Mouse (Mus musculus): ENCODE measurements around the gene Wdhd1.
A peak's percentile ranks its signal among the peaks of the same experiment; 100 is the strongest.

Gene Wdhd1

DNA sequence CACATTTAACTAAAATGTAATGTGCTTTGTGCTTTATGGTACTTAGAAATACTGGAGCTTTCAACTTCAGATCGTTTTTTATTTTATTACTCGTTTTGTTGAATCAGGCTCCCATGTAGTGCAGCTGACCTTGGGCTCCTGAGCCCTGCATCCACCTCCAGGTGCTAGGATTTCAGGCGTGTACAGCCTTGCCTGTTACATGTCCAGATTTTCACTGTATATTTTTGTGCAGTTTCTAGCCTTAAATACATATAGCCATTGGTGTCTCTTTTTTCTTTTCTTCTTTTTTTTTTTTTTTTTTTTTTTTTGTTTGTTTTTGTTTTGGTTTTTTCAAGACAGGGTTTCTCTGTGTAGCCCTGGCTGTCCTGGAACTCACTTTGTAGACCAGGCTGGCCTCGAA, 4.9 kb upstream of the Wdhd1 start:
- no peak for DNase-seq (ENCODE audit: low spot score in 2 of 2)

DNA sequence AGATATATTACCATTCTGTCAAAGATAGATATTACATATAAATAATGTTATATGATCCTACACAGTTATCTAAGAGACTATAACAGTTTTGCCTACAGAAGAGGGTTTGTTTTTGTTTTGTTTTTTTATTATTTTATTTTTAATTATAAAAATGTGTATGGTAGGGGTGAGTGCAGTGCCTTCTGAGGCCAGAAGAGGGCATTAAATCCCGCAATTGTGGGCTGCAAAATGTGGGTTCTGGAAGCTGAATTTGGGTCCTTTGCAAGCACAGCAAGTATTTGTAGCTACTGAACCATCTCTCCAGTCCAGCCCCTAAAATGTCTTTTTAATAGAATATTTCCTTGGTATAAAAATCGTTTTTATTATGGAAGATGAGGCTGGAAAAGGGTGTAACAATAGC, 2.4 kb upstream of the Wdhd1 start:
- DNase-seq (ENCODE audit: low spot score in 2 of 2), result no peak

- no peak for DNase-seq (ENCODE audit: low spot score in 2 of 2)
Measured at GRCm38 (mm10) chr14:47276036-47276603, 537 bp downstream of the Wdhd1 start.

- DNase-seq (ENCODE audit: low spot score in 2 of 2), result no peak
Measured at GRCm38 (mm10) chr14:47275417-47275816, 1.2 kb downstream of the Wdhd1 start.

DNA sequence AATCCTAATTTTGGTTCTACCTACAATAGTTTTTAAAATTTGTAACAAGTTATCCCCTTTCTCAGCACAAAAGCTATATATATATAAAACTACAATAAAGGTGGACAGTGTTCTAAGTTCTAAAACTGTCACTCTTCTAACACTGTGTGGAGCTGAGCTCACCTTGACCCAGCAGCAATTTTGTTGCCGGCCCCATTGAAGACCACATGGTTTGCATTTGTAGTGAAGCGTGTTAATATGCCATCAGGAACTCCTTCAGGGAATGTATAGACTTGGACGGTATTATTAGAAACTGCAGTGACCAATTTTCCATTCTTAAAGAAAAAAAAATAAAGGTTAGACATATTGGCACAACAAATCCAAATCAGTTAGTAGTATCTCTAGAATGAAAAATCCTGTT, 2.9 kb downstream of the Wdhd1 start:
- DNase-seq (ENCODE audit: low spot score in 2 of 2), result no peak

GRCm38 (mm10) chr14:47269706-47270105, 7.0 kb downstream of the Wdhd1 start:
- no peak for DNase-seq (ENCODE audit: low spot score in 2 of 2)

DNA sequence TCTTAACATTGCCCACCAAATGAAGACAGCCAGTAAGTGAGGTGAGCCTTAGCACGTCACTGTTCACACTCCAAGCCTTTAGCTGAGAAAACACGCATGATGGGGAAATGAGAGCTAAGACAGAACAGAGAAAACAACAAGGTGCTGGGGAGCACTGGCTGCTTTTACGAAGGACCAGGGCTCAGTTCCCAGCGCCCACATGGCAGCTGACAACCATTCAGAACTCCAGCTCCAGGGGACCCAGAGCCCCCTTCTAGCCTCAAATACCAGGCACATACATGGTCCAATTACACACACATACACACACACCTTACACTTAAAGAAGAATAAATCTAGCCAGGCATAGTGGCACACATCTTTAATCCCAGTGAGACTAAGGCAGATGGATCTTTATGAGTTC, 7.6 kb downstream of the Wdhd1 start:
- no peak for DNase-seq (ENCODE audit: low spot score in 2 of 2)

GRCm38 (mm10) chr14:47265829-47266228, 10.8 kb downstream of the Wdhd1 start:
- DNase-seq (ENCODE audit: low spot score in 2 of 2), result peak in 1 of 2 experiments; percentile 27

GRCm38 (mm10) chr14:47264866-47265265, 11.8 kb downstream of the Wdhd1 start:
- DNase-seq (ENCODE audit: low spot score in 2 of 2), result peak in 1 of 2 experiments; percentile 26

DNA sequence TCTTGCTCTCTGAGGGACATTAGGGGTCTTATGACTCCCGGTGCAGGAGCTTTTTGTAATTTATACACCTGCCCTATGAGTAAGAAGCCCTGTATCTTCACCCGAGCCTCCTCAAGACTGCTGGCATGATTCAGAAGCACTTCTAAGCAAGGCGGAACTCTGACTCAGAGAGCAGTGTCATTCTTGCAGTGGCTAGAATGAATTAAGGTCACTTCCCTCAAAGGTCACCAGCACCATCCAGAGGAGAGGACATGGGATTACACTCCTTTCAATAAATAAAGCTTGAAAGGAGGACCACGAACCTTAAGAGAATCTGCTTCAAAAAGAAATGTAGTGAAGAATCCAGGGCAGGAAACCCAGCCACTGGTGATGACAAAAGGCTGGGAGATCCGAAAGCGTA, 26.8 kb downstream of the Wdhd1 start:
- no peak for DNase-seq (ENCODE audit: low spot score in 2 of 2)

- DNase-seq (ENCODE audit: low spot score in 2 of 2), result no peak
Measured at GRCm38 (mm10) chr14:47242753-47243152, 33.9 kb downstream of the Wdhd1 start.

DNA sequence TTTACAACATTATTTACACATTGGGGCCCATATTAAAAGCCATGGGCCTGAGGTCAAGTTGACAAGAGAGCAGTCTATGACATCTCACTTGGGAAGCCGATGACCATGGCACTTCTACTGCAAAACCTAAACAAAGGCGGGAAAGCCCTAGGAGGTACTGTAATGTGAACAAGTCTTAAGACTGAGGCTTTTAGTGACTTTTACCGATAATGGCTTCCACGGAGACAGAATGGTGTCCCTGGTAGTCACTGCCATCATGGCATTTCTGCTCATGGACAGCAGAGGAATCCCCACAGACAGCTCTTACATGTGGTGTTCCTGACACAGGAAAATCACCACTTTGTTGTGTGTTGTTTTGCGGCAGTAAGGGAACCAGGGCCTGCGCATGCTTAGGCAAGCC, 35.6 kb downstream of the Wdhd1 start:
- DNase-seq (ENCODE audit: low spot score in 2 of 2), result no peak

DNA sequence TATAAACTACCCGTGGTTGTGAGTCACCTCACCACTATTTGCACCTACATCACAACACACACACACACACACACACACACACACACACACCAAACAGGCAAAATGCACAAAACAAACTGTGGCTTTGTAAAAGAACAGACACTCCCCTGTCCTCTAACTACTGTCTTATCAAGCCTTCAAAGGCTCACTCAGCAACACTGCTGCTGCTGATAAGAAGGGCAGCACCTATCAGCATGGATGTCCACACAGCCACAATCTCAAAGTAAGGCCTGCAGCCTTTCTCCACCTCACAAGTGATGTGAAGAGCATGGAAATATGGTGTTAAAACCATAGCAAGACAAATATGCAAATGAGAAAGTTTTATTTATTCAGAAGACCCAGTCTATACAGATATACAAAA, 36.1 kb downstream of the Wdhd1 start:
- no peak for DNase-seq (ENCODE audit: low spot score in 2 of 2)

GRCm38 (mm10) chr14:47237286-47237685, 39.4 kb downstream of the Wdhd1 start:
- no peak for DNase-seq (ENCODE audit: low spot score in 2 of 2)

DNA sequence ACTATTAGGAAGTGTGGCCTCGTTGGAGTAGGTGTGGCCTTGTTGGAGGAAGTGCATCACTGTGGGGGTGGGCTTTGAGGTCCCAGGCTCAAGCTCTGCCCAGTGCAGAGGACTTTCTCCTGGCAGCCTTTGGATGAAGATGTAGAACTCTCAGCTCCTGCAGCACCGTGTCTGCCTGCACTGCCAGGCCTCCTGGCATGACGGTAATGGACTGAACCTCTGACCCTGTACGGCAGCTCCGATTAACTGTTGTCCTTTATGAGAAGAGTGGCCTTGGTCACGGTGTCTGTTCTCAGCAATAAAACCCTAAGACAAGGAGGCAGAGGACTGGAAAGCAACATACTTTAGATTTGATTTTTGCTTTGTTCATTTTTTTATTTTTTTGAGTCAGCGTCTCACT, 40.2 kb downstream of the Wdhd1 start:
- DNase-seq (ENCODE audit: low spot score in 2 of 2), result no peak

DNA sequence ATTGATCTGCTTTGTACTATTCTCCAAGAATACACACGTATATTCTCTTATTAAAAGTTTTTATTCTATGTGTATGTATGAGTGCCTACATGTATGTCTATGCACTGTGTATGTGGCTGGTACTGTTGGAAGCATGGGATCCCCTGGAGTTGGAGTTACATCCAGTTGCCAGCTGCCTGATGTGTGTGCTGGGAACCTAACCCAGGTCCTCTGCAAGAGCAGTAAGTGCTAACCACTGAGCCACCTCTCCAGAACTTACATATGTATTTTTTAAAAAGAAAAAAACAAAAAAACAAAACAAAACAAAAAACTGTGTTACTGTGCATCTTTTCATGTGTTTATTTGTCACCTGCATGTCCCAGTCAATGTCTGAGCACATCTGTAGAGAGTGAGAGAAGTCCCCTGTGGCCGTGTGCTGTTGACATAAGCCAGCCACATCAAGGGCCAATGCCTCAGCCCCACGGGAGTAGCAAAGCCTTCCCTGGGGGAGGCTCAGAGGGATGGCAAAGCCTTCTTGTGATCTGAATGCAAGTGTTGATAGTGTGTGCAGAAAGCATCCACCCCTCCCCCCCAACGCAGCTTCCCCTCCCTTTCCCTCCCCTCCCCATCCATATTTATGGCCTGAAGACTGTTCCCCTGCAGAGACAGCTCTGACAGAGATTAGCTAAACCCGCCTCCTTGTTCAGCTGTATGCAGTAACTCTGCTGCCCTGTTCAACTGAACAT, 42.0 kb downstream of the Wdhd1 start:
- no peak for DNase-seq (ENCODE audit: low spot score in 2 of 2)

GRCm38 (mm10) chr14:47234032-47234431, 42.6 kb downstream of the Wdhd1 start:
- no peak for DNase-seq (ENCODE audit: low spot score in 2 of 2)

DNA sequence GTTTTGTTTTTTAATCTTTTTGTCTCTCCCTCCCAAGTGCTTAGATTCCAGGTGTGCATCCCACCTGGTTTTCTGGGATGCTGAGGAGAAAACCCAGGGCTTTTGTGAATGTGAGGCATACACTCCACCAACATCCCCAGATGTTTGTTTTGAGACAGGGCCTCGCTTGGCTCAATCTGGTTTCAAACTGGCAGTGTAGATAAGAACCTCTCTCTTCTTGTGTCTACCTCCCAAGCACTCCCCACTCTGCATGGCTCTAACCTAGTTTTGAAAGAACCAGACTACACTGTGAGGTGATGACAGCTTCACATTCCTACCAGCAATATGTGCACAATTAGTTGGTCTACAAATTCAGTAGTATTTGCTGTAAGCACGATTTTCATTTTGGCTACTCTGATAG, 43.1 kb downstream of the Wdhd1 start:
- no peak for DNase-seq (ENCODE audit: low spot score in 2 of 2)

GRCm38 (mm10) chr14:47229796-47230376, 46.8 kb downstream of the Wdhd1 start:
- DNase-seq (ENCODE audit: low spot score in 2 of 2), result no peak

DNA sequence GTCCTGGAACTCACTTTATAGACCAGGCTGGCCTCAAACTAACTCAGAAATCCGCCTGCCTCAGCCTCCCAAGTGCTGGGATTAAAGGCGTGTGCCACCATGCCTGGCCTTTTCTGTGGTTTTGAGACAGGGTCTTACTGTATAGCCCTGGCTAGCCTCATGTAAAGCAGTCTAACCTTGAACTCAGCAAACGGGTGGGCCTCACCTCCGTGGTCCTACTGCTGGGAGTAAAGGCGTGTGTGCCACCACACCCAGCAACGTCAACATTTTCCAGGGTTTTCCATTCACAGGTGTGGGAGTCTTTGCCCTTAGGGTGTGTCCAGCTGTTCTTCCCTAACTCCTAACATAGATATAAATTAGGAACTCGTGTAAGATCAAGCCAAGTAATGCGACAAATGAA, 50.7 kb downstream of the Wdhd1 start:
- DNase-seq (ENCODE audit: low spot score in 2 of 2), result no peak

DNA sequence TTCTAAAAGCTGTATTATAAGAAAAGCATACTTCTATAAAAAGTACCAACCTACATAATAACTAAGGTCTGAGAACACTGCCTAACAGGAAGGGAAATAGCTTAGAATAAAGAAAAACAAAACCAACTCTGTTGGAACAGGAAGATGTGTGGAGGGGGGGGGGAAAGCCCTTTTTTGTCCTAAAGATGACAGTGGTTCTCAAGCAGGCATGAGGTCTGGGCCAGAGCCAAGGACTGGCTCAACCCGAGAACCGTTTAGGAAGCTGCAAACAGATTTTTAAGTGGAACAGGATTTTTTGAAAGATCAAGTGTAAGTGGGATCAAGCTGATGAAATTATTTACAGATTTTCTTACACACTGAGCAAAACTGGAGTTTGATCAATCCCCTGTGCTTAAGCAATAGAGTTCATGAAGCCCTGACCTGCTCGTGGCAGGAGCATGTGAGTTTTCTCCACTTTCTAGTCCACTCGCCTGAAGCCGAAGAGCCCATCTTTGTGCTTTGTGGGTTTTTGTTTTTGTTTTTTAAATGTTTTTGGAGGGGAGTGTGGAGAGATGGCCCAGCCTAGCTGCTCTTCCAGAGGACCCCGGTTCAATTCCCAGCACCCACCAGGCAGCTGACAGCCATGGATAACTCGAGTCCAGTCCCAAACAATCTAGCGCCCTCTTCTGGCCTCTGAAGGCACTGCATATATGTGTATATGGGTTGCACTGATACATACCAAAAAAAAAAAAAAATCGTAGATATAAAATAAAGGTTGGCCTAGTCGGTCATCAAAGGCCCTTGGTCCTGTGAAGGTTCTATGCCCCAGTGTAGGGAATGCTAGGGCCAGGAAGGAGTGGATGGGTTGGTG, 52.0 kb downstream of the Wdhd1 start:
- DNase-seq (ENCODE audit: low spot score in 2 of 2), result no peak

DNA sequence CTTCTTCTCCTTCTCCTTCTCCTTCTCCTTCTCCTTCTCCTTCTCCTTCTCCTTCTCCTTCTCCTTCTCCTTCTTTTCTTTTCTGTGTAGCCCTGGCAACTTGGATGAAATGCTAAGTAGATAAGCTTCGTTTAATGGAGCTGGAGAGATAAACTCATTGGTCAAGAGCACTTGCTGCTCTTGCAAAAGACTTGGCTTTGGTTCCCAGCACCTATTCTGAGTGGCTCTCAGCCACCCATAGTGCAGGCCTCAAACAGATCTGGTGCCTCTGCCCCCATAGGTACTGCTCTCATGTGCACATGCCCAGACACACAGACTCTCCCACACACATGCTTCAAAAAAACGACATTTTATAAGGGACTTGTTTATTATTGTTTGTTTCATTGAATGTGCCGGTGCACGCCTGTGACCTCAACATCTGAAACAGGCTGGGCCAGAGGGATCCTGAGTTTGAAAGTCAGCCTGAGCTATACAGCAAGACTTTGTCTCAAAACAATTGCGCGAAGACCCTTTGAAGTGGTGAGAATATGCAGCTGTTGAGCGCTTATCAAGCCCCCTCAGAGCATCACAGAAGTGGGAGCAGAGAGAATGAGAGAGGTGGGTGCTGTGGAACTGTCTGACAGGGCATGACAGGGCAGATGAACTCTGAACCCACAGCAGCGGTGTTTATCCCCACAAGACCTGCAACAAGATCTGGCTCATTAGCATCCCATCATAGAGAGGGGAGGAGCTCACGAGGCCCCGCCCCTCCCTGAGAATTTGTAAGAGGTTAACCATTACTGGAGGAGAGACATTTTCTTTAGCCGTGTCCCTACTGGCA, 53.8 kb downstream of the Wdhd1 start:
- no peak for DNase-seq (ENCODE audit: low spot score in 2 of 2)

Data from right cerebral cortex, postnatal 36 days (tissue).